Mouse (Mus musculus) gastrocnemius, postnatal 25 days (tissue): ENCODE data around the gene Galk2. TPM values are rescaled to one million over a fixed set of nuclear protein-coding genes. Genes with fewer than 3 reads are reported as not detected.

Experiments
- DNase-seq: peaks from one replicate; pipeline ENCODE4 v3.0.0; 2022
- total RNA-seq, 2 experiments: library from RNA; stranded (reverse); gene quantifications; 1 replicate in 1 of 2; 2 replicates in 1 of 2; pipeline ENCODE4 v1.2.3; 2021

Gene Galk2
- total RNA-seq, 2 experiments from 2014 or later: 4.0 to 5.3 TPM

DNA sequence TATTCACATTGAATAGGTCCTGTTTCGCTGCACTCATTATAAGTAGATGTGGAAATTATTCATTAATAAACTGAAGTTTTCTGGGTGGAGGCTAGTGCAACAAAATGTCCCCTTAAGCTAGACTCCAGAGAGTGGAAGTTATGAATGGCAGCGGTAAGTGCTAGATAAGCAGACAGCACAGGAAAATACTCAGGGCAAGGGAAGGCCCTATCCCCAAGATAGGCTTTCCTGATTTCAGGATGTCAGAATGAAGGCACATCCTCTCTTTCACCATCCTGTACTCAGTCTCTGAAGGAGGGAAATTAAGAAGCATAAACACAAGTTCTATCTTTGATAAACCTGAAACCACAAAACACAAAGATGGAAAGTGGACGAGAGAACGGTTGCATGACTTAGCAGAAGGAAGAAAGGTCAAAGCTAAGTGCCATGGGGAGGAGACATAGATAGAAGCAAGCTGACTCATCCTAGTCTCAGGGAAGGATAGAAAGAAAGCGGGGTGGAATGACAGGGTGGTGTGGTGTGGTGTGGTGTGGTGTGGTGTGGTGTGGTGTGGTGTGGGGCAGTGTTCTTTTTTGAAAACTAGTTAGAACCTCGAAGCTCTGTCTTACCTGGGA is 42.0 kb downstream of the Galk2 start:
- DNase-seq: no peak

DNA sequence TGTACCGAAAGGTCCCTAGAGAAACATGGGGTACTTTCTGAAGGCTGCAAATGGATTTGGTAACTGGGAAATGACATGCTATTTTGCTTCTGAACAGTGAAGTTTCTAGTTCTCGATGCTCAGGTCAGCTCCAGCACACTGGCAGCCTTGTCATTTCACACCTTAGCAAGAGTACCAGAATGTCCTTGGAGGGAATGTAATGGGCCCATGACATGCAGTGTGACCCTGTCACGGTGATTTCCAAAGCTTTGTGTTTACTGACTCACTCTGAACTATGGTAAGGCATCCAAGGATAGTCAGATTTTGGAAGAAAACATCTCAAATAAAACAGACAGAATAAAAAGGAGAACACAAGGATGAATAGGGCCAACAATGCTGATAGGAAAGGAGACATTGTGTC is 42.5 kb downstream of the Galk2 start:
- no peak for DNase-seq

DNA sequence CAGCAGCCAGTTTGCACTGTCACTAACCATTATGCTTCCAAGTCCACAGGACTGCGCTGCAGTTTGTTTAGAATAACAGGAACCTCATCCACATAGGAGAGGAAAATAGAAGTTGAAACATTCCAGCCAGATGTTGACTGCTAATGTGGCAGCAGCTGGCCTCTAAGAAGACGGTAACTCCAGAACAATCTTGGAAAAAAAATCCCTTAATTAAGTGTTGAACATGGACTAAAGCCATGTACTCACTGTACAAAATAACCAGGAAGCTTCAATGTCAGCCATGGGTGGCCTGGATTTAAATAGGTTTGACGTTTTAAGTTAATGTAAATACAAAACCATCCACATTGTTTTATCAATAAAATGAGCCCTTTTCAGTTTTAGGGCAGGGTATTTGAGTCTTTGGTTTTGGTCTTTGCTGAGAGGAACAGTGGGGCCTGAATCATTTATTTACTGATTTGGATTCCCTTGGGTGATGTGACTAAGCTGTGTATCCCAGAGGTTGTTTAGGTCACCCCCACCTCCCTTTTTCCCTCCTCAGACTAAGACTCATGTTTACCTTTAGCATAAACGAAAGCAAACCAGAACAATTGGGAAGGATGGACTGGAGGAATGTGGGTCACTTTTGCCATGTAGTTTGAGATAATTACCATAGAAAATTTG is 47.6 kb downstream of the Galk2 start:
- DNase-seq: no peak

DNA sequence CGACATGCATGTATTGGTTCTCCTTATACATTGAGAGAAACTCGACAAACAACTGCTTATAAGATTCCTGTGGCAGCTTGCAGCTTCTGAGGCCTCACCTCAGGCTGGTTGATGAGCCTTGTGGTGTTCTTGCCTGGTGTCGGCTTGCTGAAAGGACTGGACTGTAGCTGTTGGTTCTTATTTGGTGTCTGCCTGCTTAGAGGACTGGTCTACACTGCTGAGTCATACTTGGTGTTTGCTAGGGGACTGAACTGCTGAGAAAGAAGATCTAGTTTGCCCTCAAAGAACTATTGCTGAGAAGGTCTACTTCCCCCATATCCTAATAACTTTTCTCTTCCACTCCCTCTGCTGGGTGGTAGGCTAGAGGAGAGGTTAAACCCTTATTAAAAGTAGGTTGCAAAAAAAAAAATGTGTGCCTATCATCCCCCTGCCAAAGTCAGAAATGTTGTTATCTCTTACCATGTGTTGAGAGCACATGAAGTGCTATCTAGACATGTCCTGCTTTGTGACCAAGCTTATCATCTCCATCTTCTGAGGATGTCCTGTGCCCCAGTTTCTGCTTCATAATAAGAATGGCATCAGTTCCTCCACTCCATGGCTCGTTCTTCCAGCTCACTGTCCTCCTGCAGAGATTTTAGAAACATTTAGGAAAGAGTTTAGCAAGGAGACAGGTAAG is 48.8 kb downstream of the Galk2 start:
- DNase-seq: no peak

DNA sequence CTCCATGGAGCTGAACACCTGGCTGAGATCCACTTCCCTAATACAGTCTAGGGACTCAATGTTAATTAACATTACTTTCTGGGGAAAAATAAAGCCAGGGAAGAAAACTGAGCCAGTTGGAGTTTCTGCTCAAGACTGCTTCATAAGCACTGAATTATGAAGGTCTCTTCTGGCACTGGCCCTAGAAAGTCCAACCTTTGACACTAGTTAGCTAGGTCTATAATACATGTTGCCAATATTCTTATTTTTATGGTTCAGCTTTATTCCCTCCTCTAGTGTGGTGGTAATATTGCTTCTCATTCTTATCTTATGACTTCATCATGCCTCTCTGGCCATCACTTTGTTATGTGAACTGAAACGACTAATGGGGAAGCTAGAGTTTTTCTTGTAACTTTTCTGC is 55.3 kb downstream of the Galk2 start:
- DNase-seq: no peak

DNA sequence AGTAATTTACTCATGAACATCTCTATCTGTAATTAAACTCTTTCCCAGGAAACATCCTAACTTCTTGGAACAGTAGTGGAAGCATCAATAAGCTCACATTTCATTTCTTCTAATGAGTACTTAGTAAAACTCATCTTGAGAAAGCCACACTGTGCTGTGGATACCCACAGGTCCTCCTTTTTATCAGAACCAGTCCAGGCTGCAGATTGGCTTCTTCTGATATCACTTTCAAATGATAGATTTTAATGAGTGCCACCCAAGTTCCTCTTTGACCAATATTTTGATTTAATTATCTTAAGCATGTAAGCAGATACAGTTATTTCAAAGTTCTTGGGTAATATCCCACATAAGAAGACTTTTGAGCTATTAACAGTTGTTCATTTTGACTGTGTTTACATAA is 55.8 kb downstream of the Galk2 start:
- no peak for DNase-seq

DNA sequence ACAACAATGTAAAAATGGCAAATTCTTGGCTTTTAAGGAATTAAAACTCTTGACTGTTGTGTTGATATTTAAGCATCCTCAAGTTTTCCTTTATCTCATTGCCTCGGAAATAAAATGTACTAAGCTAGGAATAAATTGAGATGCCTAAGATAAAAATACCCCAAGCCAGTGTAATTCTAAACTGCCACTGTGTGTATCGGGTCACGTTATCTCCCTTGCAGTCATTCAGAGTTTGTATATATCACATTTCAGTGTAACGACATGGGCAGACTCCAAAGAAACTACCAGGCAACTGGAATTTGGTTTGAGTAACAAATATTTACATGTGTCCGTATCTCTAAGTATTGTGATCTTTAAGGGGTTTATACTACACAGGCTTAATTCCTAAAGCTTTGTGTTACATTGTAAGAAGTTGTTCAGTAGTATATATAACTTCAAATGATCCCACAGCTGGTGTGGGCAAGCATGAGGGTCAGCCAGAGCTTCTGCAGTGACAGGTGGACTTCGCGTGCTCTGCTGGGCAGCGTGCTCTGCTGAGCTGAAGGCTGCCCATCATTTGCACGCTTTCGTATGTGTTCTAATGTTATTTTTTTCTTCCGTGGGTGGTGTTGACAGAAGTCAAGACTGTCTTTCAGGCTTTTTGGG is 57.9 kb downstream of the Galk2 start:
- DNase-seq: no peak

DNA sequence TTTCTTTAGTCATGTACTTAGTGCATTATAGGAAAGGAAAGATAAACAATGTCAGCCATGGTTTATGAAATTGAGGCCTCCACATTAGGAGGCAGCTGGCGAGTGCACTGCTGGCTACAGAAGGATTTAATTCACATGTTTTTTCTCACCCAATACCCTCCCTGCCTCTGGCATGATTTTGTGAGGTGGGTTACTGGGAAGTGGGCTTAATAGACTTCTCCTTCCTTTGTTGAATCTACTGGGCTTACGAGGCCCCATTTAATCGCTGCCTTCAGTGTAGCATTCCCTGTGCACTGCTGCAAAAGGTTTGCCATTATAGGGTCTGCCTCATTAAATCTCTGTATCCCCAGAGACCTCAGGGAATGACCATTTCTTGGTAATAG is 58.4 kb downstream of the Galk2 start:
- no peak for DNase-seq

DNA sequence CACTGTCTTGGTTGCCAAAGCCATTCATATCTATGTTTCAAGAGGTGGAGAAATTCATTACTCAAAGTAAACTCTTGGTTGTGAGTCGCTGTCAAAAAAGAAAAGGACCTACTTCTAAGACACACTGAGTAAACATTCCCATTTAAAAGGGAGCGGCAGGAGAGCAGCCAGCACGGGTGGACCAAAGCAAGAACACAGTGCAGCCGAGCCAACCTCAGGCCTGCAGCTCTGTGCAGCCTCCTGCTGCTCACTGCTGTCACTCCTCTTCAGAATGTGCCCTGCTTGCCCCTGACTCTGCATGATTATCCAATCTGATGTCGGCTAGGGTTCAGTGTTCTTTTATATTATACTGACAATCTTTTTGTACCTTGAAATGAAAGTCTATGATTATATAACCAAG is 62.4 kb downstream of the Galk2 start:
- no peak for DNase-seq

DNA sequence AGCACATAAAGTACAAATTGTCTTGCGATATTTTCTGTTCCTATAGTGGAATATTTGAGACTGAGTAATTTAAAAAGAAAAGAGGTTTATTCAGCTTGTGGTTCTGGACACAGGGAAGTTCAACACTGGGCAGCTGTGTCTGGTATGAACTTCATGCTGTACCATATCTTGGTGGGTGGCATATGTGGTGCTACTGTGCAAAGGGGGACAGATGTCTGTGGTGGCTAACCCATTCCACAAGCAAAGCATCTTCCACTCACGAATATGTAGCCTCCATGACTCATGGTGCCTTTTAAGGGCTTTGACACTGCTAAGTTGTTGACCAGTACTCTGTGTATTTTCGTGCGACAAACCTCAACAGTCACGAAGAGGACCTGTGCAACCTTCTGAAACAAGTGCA is 63.2 kb downstream of the Galk2 start:
- no peak for DNase-seq

DNA sequence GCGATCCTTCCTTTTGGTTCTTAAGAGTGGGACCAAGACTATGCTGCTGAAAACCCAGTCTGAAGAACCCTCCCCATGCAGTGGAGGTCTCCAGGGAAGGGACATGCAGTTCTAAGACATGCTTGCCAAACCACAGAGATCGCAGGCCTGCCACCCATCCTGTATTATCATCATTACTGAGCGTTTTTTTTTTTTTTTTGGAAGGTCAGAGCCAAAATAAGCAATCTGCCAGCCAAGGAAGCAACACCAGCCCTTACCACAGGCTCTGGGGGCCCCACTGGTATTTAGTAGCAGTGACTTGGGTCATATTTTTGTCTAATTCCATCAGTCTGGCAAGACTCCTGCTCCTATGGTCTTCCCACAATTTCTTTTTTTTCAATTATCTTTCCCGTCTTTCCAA is 64.0 kb downstream of the Galk2 start:
- DNase-seq: peak; percentile 46

DNA sequence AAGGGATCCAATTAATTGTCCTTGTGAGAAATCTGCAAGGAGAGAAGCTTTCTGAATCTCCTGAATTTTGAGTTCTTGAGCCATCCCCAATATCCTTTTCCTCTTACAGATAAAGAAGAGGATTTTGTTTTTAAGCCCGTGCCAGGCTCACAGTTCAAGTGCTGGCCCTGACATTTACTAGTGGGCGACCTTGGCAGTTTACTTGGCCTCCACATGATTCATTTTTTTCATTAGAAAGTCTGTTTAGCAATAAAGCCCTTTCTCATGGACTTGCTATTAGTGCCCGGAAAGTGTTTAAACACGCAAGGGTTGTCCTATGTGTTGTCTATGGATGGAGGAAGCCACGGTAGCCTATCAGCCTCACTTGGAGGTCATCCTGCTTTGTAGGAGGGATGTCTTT is 64.4 kb downstream of the Galk2 start:
- DNase-seq: no peak

DNA sequence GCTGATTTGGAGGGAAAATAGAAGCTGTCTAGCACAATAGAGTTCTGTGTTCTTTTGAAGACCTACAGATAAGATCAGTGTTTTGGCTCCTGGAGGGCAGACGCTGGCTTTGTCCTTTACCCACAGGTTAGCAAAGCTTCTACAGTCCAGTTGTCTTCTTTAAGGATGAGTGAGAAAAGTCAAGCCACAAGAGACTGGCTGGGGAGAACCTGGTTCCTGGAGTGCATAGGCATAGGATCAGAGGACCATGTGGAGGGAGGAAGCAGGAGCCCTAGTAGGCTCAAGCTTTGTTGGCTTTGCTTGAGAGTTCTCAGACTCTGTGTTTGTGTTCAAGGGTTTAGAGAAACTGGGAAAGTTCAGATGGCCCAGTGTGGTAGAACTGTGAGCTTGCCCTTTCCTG is 65.6 kb downstream of the Galk2 start:
- no peak for DNase-seq

DNA sequence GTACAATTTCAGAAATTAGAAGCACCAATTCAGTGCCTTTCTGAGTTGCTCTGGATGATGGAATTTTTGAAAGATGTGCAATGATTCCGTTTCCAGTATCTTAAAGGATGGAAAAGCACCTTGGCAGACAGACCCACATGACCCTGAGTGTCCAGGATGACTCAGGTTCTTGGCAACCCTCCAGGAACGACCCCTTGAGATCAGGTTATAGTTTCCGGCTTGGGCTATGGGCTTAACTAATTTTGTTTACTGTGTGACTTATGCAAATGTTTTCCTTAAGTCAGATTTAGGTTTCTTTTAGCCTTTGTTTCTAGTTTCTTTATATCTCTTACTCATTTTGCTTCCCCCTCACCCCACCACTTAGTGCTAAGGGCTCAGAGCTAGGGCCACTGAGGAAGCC is 66.2 kb downstream of the Galk2 start:
- no peak for DNase-seq

DNA sequence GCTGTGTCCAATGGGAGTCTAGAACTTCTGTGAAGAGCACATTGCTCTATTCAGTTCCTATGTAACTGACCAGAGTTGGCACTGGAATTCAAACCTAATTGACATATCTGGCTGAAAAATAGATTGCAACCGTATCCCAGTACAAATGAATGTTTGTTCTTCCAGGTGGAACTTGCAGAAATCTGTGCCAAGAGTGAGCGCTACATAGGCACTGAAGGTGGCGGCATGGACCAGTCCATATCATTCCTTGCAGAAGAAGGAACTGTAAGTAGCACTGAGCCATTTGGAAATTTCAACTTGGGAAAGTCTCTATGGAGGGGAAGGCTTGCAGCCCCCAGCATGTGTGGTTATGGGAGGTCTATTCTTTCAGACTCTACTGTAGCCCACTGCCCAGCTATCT is 70.5 kb downstream of the Galk2 start:
- DNase-seq: no peak

DNA sequence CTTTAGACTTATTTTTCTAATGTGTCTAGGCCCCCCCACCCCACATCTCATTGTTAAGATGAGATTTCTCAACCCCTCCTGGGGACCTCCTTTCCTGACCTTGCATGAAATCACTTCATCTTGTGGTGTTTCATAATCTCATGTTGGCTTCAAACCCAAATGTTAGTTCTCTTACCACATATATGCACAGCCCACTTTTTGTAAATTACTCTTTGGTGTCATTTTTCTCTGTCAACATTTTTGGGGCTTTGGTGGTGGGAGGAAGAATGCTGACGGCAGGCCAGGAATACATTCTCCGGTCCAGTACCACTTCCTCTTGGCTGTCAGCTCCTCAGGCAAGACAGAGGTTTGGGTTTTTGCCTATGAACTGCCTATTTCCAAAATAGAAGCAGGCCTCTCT is 71.0 kb downstream of the Galk2 start:
- no peak for DNase-seq

DNA sequence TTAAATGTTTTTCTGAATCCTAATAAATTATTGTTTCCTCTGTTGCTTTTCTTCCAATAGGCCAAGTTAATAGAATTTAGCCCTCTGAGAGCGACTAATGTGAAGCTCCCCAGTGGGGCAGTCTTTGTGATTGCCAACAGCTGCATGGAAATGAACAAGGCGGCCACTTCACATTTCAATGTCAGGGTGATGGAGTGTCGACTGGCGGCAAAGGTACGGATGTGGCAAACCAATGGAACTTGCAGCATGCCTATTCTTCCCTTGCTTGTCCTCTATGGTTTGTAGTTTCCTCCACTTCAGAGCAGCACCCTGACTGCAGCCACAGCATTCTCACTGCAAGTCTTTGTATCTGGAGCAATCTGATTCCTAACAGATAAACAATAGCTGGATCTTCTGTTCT is 72.3 kb downstream of the Galk2 start:
- DNase-seq: no peak

DNA sequence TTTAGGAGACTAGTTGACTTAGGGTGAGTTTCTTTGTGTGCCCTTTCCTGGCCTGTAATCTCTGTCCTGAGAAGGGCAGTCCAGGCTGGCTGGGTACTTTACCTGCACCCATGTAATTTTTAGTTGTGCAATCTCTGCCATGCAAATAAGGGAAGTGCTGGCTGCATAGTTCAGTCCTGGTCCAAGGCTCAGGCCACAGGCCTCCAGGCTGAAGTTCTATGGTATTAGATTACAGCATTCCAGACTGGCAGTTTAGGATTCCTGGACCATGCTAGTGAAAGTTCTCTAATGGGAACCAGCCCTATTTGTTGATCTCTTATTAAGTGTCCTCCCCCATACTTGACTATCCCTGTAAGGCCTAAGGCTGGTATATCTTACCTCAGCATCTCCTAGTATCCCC is 73.8 kb downstream of the Galk2 start:
- DNase-seq: no peak

DNA sequence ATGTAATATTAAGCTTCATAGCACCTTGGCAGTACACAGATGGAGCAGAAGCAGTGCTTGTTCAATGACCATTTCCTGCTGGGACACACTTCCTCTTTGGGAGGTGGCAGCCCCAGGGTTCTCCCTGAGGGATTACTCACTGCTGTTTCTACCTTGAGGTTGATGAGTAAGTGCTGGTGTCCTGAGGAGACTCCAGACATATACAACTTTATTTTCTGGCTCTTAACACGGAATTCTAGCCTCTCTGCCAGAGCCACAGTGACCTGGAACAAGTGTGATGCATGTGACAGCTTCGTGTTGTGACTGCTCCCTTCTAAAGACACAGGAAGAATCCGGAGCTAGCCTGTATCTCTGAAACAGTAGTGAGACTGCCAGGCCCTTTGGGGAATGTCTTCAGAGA is 75.1 kb downstream of the Galk2 start:
- no peak for DNase-seq

DNA sequence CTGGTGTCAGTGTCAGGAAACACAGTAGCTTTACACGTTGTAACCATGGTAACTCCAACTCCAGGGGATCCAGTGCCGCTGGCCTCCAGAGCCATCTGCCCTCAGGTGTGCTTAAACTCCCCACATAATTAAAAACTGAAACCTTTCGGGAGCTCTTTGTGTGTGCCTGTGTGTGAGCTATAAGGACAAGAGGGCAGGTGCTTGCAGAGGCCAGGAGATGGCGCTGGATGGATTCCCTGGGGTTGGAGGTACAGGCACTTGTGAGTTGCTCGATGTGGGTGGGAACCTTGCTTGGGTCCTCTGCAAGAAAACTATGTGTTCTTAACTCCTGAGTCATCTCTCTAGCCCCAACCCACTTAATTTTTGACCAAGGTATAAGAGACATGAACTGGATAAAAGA is 77.5 kb downstream of the Galk2 start:
- no peak for DNase-seq

DNA sequence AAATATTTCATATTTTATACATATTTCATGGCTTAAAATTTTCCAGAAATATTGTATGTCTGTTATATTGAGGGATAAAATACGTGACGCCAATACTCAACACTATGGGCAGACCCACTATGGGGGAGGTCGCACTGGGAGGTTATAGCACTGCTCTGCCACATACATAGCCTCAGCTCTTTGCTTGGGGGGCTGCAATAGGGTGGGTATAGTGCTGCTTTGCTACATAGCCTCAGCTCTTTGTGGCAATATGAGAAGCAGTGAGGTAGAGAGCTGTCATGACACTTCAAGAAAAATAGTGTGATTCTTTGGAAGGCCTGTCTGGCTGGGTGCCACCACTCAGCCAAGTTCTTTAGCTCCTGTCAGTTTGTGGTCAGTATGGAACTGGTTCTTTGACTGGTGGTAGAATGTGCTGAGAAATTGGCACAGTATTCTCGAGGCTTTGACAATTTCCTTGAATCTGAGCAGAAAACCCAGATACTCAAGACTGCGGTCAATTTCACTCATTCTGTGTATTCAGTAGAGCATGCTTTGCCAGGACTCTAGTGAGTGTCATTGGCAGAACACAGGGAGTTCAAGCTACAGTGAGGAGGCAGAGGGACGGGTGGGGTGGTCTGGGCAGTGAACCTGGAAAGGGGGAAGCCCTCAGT is 80.2 kb downstream of the Galk2 start:
- DNase-seq: no peak

DNA sequence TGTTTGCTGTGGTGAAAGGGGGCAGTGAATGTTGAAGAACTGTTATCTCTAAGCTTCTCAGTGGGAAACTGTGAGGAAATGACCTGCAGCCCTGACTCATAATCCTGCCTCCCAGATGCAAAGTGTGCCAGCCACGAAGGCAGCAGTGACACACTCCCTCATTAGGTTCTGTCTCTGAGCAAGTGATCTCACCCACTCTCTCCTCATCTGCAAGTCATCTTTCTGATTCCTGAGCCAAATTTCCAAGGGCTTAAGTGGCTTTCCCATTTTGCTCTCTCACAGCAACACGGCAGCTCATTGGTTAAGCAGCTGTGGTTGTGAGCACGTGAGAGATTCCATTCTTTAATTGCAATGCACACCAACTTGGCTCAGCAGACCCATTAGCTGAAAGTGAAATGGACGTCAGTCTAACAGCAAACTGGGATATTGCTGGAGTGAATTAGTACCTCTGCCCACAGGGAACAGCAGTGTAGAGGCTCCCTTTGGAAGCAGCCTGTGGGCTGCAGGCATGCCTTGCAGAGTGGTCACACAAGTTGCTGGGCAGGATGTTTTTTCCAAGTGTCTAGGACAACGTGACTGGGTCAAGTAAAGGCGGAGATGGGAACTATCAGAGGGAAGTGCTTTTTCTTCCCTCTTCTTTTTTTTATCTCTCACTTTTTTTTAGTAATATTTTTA is 82.3 kb downstream of the Galk2 start:
- peak; percentile 36 for DNase-seq
